Mouse (Mus musculus) forelimb bud, embryonic 11.5 days (tissue): ENCODE measurements at regions not wholly inside any gene's neighbourhood (a gene's known extent, or its start where the extent isn't known, plus 50 kb on each side); places are given as distances from the start of the nearest gene placed in this dataset.

Experiments used
- DNase-seq: peaks from one replicate; pipeline ENCODE4 v3.0.0-alpha.2; 2012; ENCODE audit warnings: low read depth, low spot score

GRCm38 (mm10) chr5:39049141-39049540, 172.5 kb upstream of the Clnk start:
- no peak for DNase-seq

- DNase-seq: no peak
Measured at GRCm38 (mm10) chr5:39040467-39040866, 163.9 kb upstream of the Clnk start.

- no peak for DNase-seq
Measured at GRCm38 (mm10) chr5:39023241-39023640, 146.6 kb upstream of the Clnk start.

- DNase-seq: no peak
Measured at GRCm38 (mm10) chr5:39000643-39001042, 124.0 kb upstream of the Clnk start.

DNA sequence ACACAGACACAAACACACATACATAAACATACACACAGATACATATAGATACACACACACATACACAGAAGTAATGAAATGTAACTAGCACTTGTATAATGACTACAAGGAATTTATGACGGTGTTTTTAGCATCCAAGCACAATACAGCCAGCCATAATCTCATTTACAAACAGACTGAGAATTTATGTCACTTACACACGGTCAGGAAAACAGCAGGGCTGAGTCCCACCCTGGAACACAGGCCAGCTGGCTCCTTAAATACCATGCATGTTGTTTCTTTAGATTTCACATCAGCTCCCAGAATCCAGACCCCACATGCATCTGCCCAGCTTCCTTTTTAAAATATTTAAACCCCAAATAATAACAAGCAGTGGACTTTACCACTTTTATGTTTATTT, 123.1 kb upstream of the Clnk start:
- peak; percentile 2 for DNase-seq

DNA sequence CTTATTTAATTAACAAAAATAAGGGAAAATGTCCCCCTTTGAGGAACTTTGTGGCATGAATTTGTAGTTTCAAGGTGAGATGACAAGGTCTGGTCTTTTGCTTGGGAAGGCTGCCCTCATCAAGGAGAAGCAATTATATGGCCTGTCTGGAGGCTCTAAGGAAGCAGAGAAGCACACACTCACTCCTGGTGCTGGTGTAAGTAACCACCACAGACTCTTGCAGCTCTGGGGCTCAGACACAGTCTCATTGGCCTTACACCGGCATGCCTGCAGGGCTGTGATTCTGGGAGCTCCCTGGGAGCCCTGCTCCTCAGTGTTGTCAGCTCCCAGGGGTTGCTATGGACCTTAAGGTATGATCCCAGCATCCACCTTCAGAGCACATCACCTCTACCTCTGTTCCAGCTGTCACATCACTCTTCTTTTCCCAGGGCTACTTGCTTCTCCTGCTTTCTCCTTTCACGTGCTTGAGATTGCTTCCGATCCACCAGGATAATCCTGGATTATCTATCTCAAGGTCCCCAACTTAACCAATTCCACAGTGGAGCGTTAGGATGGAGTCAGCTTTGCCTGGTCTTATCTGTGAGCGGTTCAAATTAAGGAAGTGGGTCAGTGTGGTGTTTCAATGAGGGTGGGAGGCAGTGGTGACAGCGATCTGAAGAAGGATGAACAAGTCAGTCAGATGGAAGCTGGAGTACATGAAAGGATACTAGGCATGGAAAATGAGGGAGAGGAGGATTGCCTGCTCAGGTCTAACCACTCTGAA, 96.0 kb upstream of the Clnk start:
- DNase-seq: no peak

GRCm38 (mm10) chr5:38970497-38970896, 93.9 kb upstream of the Clnk start:
- DNase-seq: no peak

- no peak for DNase-seq
Measured at GRCm38 (mm10) chr5:38967010-38967409, 90.4 kb upstream of the Clnk start.

GRCm38 (mm10) chr5:38964445-38964844, 87.8 kb upstream of the Clnk start:
- DNase-seq: no peak

DNA sequence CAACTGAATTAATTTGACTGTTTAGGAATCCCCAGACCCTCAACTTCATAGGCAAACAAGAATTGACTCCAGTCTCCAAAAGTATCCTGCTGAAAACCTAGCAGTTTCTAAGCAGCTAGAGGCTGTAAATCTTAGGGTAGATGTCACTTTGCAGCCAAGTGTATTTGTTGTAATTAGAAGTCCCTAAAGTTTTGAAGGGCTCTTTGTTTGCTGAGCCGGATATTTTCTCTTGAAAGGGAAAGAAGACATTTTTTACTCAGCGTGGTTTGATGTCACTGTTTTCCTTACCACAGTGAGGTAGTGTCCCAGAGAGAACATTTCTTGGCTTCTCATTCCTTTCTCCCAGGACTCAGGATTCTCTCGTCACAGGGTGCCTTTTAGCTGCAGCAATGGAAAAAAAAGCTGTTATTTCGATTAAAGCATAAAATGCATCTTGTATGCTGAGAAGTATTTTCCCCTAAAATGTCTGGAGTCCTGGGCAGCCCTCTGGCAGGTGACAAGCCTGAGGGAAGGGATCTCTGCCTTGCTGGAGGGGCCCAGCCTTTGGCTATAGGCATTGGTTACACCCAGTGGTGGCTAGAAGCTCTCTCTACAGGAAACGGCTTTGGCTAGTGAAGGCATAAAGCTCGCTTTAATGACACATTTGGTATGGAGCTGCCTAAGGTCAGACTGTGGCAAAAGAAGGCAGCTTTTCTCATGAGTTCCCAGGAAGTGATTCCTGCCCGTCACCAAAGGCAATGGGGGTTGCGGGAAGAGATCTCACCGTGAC, 74.1 kb upstream of the Clnk start:
- DNase-seq: peak; percentile 17

DNA sequence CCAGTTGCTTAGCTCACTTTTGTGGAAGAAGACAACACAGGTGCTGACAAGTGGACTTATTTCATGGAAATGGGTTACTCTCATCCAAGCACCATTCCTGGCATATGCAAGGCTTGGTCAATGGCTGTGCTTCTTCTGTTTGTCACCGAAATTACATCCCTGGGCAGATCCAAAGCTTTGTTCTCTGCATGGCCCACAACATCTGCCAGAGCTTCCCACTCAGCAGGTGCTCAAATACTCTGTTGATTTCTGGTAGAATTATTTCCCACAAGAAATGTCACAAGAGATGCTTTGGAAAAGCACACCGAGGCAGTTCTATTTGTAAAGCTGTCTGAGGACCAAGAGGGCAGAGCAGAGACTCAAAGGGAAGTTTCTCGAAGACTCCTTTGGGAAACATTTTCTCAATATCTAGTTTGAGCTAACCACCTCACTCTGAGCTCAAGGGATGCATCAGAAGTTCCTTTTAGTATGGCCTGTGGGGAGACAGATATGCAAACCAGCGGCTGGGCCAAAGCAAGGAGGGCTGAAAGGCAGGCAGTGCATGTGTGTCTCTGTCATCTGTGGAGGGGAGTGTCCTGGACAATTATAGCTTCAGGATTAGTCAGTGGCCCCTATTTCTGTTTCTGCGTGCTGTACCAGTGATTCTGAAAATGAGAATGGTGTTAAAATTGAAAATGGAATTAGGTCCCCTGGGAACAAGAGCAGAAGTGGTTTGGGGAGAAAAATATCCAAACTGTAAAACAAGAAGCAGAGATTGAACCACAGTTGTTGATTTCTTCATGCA, 69.5 kb upstream of the Clnk start:
- DNase-seq: no peak

- DNase-seq: no peak
Measured at GRCm38 (mm10) chr5:38932382-38933079, 55.9 kb upstream of the Clnk start.

GRCm38 (mm10) chr5:38927051-38927450, 50.4 kb upstream of the Clnk start:
- no peak for DNase-seq
